Mouse (Mus musculus): ENCODE measurements at regions not wholly inside any gene's neighbourhood (a gene's known extent, or its start where the extent isn't known, plus 50 kb on each side); places are given as distances from the start of the nearest gene placed in this dataset.

DNA sequence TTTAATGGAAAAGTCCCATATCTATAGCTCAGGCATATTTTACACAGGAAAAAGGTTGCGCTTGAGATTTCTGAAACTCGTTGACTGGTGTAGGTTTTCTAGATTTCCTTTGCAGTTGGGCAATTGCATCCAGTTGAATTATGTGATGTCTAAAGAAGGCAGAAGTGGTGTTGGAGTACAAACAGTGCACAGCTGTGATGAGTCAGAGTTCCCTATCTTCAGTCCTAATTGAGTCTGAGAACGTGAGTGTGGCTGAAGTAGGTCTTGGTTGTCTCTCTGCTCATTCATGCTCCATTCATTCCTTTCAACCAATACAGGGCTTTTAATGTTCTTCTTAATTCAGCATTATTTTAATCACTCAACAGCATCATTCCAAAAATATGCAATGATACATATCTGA lies 142.9 kb upstream of the Dpyd start:
- TF ChIP-seq CTCF (IDR thresholded peaks at IDR 0.05; ENCODE audit: borderline replicate concordance, insufficient read depth, low read depth, low read length) = no peak
- TF ChIP-seq POLR2A (IDR thresholded peaks at IDR 0.05; ENCODE audit: borderline replicate concordance, insufficient read depth, low read length) = no peak

All from cerebellum, adult 2 months (tissue).